Mouse (Mus musculus): ENCODE measurements around the gene Wnk1. TPM values are rescaled to one million over a fixed set of nuclear protein-coding genes. Genes with fewer than 3 reads are reported as not detected.
A peak's percentile ranks its signal among the peaks of the same experiment; 100 is the strongest.

The Wnk1 gene
- total RNA-seq, 2 experiments from 2014 or later = 283 to 292 TPM

DNA sequence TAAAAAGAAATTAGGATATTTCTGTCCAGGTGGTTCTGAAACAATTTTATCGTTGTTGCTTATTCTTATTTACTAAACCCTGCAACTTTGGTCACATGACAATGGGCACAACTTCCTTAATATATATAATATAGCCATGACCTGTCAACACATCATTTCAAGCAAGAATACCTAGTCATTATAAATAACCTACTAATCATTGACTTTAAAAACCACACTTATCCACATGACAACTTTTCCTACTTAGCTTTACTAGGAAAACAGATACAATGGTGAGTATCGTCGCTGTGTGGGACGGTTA, 2.0 kb upstream of the Wnk1 start:
- DNase-seq = no peak

DNA sequence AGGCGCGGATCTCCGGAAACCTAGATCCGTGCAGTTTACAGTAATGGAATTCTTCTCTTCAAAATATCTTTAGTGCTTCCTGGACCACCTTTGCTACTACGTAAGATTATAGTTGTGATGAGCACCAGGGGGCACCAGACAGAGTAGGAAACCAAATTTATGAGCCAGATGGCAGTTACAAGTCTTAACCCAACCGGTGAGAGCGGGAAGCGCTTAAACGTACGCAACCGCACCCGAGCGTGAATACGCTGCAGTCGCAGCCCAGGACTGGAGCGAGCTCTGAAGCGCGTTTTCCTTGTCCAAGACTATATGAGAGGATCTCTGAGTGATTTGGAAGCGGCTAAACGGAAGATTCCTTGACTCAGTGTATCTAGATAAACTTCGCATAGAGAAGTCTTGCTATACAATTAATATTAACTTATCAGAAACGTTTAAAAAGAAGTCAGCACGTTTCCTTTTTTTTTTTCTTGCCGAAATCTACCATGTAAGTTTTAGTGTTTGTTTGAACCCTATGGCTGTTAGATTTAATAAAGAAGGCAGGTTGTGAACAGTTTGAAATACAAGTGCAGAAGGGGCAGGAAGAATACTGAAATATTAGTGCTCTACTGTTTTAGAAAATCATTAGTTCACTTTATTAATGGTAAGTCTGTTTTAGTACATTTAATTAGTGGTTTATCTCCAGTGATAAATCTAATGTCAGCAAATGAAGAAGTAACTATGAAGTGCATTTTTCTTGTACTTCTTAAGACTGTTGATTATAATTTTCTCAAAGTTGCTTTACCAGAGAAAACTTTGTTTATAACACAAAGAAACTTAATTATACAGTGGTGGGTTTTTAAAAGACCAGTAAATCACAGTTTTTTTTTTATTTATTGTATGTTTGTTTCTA, 1.4 kb upstream of the Wnk1 start:
- DNase-seq = peak; percentile 72

- DNase-seq = peak; percentile 18
Observed at GRCm38 (mm10) chr6:120039256-120039563, 738 bp upstream of the Wnk1 start.

DNA sequence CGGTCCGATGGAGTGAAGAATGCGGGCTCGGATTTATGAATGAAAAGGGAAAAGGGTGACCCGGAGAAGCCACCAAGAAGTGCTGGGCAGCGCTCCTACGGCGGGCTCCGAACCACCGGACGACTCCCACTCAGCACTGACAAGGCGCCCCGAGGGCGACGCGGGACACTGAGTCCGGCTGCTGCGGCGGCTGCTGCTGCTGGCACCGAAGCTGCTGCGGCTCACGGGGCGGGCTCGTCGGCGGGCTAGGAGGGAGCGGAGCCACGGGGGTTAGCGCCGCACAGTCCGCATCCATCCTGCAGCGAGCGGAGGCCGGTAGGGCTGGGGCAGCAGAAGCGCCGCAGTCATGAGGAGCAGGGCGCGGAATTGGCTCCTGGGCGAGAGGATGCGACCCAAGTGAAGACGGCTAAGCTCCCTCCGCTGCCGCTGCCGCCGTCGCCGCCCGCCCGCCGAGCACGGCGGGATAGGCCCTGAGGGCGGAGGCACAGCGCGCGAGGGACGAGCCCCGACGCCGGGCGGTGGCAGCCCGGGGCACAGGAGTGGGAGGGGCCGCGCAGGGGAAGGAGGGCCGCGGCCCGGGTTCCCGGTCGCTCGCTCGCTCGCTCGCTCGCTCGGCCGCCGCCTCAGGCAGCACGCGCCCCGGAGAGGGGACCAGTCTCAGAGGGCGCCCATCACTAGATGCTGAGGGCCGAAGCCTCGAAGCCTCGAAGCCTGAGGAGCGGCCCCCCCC, 671 bp downstream of the Wnk1 start:
- peak; percentile 74 for DNase-seq

GRCm38 (mm10) chr6:120037004-120037635, 1.4 kb downstream of the Wnk1 start:
- peak; percentile 74 for DNase-seq

DNA sequence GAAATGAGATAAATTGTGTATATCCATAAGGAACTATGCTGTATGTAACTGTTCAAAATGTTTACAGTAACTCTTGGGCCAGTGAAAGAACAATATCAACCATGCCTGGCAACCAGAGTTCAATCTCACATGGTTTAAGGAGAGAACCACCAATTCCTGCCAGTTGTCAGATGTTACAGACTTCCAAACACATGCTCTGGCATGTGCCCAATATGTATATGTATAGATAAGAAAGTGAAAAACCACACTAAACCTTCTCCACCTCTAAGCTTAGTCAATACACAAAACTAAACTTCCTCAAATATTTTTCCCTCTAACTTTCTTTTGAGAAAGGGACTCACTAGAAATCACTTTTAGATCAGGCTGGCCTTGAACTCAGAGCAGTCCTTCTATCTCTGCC, 13.9 kb downstream of the Wnk1 start:
- DNase-seq = no peak

- DNase-seq = no peak
Observed at GRCm38 (mm10) chr6:120023746-120024145, 14.7 kb downstream of the Wnk1 start.

GRCm38 (mm10) chr6:120022042-120022441, 16.4 kb downstream of the Wnk1 start:
- DNase-seq = no peak

DNA sequence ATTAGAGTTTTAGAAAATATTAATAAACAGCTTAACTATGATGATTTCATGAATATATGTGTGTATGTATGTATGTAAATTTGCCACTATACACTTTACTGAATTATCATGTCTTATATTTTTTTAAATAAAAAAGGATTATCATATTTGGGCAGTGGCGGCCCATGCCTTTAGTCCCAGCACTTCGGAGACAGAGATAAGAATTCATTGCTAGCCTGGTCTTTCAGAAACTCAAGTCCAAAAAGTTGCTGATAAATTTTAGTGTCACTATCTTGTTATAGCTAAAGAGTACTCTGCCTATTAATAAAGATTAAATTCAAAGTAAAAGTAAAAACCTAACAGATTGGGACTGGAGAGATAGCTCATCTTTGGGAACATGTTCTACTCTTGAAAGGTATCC, 18.8 kb downstream of the Wnk1 start:
- no peak for DNase-seq

- DNase-seq = no peak
Observed at GRCm38 (mm10) chr6:120013125-120013524, 25.3 kb downstream of the Wnk1 start.

DNA sequence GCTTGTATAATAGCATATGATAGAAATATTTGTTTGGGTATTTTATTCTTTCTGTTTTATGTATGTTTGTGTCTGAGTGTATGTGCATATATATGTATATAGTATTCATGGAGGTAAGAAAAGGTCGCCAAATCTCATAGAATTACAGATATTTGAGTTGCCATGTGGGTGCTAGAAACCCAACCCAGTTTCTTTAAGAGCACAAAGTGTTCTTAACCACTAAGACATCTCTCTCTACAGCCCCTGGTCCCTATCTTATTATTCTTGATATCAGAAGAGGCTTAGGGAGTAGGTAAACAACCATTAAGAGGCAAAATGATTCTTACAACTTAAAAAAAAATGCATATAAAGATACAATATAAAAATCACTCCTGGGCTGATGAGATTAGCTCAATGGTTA, 27.0 kb downstream of the Wnk1 start:
- no peak for DNase-seq

GRCm38 (mm10) chr6:120011001-120011400, 27.5 kb downstream of the Wnk1 start:
- no peak for DNase-seq

DNA sequence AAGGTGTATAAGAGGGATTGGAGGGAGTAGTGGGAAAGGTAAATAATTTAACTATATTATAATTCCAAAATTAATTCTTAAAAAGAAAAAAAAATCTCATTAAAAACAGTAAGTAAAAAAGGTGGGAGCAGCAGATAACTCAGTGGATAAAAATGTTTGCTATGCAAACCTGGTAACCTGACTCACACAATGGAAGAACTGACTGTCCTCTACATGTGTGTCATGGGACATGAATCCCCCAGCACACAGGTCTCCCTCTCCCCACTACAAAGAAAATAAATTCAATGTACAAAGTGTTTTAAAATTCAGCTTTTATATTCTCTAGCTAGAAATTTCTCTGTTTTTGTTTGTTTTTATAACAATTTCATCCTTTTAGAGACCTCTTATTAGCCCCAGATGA, 27.9 kb downstream of the Wnk1 start:
- no peak for DNase-seq

DNA sequence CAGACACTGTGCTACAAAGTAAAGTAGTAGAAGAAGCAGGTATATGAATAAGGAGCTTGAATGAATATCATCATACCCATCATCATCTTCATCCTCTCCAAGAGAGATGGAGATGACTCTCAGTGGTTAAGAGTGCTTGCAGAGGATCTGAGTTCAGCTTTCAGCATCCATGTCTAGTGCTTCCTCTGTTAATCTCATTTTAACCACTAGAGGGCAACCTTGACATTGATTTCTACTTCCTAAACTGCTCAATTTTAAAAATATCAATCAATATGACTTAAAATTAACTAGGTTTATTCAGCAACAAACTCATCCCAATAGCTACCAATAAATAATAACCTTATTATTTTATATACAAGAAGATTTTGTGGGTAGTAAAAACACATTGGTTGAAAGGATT, 36.8 kb downstream of the Wnk1 start:
- no peak for DNase-seq

GRCm38 (mm10) chr6:119996480-119996879, 42.0 kb downstream of the Wnk1 start:
- DNase-seq = no peak

DNA sequence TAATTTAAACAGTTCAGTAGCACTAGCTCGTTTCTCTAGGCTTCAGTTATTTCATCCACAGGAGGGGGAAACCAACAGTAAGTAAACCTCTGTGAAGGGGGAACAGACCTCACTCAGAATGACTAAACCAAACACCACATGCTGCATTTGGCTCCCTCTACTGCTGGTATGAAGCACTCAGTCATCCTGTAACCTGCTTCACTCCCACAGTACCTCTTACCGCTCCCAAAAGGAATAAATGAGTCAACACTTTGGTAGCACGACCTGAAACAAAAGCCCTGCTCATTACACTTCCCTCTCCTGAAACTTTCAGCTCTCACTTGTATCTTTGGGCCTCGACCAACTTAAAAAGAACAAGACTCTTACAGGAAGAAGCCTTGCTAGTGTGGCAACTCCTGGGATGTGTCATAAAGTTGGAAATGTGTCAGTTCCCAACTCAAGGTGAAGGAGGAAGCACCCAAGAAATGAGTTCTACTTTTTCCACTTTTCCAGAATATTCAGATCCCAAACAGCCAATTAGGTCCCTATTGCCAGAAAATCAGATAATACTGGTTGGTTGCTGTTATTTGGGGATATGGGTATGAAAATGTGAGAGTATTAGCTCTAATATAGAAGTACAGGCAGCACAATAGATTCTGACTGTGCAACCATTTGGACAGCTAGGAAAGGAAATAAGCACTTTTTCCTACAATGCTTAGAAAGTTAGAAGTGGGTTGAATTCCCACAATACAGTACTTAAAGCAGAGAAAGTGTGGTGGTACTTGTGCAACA, 114.1 kb downstream of the Wnk1 start:
- no peak for DNase-seq

GRCm38 (mm10) chr6:119922544-119922943, 115.9 kb downstream of the Wnk1 start:
- DNase-seq = no peak

GRCm38 (mm10) chr6:119922136-119922535, 116.3 kb downstream of the Wnk1 start:
- DNase-seq = no peak

DNA sequence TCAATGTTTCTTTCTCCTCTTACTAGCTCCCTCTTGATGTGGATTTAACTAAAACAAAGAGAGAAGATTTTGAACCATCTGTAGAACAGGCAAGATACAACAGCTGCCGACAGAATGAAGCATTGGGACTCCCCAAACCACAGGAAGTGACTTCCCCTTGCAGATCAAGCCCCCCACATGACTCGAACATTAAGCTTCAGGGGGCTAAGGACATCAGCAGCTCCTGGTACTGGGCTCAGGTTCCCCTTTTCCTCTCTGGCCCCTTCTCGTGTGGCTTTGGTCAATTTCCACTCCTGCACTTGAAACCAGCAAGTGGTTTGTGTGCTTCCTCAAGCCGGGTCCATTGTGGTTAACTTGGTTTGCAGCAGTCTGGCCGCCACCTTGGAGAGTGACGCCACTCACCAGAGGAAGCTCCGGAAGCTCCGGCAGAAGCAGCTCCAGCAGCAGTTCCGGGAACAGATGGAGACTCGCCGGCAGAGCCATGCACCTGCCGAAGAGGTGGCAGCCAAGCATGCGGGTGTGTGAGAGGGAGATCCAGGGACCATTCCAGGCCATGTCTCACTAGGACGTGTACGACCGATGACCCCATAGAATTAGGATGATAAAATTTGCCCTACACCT, 119.8 kb downstream of the Wnk1 start:
- no peak for DNase-seq

DNA sequence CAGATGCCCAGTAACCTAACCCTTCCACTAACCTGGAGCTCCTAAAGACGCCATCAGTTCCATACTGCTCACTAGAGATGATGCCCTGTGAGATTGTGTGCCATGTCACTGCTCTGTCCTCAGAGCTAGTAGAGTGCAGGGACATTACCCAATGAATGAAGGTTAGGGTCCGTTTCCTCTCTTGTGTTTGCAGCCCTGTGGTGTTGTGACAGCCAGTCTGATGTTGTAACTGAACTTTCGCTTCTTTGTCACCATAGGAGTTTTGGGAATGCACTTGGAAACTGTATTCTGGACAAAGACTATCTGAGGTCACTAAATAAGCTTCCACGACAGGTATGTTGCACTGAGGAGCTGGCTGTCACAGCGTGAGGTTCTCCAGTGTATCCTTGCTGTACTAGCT, 122.8 kb downstream of the Wnk1 start:
- DNase-seq = no peak

DNA sequence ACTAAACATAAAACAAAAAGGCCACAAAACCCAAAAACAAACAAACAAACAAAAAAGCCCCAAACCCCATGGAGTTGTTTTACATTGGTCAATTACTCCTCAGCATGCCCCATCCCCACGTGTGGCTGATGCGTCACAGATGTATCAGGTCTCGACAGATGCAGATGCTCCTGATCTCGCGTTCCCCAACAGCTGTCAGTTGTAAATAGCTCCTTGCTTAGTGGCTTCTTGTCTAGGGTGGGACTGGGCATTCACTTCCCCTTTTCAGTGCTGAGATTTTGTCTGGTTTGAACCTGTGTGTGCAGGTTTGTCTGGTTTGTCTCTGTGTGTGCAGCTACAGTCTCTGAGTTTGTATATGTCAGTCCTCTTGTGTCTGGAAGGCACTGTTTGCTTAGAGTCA, 126.4 kb downstream of the Wnk1 start:
- no peak for DNase-seq

- DNase-seq = no peak
Observed at GRCm38 (mm10) chr6:119905461-119905860, 133.0 kb downstream of the Wnk1 start.

All from gastrocnemius, postnatal 10 days (tissue).